Mouse (Mus musculus): Measurements from ENCODE around the gene Ppid.

- TF ChIP-seq CTCF (conservative IDR thresholded peaks at IDR 0.05; ENCODE audit: insufficient read depth, insufficient read length, low read depth, low read length): no peak
- no peak for TF ChIP-seq POLR2A (IDR thresholded peaks at IDR 0.05; ENCODE audit: low read depth, low read length)
Measured at GRCm38 (mm10) chr3:79551826-79552552, 39.2 kb upstream of the Ppid start.

All from kidney, adult 2 months (tissue).